Mouse (Mus musculus): ENCODE data around the gene Pxt1. TPM values are rescaled to one million over a fixed set of nuclear protein-coding genes. Genes with fewer than 3 reads are reported as not detected.
"Not testable (repeated sequence)": the region's sequence is repeated elsewhere in the genome, so short reads cannot be mapped to it uniquely, and the experiment has no call there.

The Pxt1 gene
- not detected in 2 replicates for polyA plus RNA-seq (2015; fragmentation: Nextera tagmentation; extraction: Ambion mirVana)

- 0 out of 2 replicates have a peak, but pooled peaks cover 3% of the 10 kb centered on the region for H3K27me3 ChIP-seq
These were observed at the start of gene Pxt1 for GRCm38 (mm10) chr17:28943740-28944139. Gene Pxt1 (minus strand): TSS chr17:28943840.

GRCm38 (mm10) chr17:28993004-28993403 is 49.4 kb upstream of the Pxt1 start:
- not testable (repeated sequence) for H3K4me2 ChIP-seq; H3K9ac ChIP-seq; ATAC-seq; H3K9me3 ChIP-seq (replicated peaks); H3K4me3 ChIP-seq; H3K27me3 ChIP-seq; H3K27ac ChIP-seq
- peaks cover 52% of the 10 kb centered on the region for H3K36me3 ChIP-seq (ENCODE audit: poor library complexity, severe bottlenecking)
- peaks cover 19% of the 10 kb centered on the region for H3K4me1 ChIP-seq
- WGBS: 94% methylated on average over 1 of the region's 1 CpGs

More at GRCm38 (mm10) chr17:28943740-28944139, at the start of gene Pxt1:
- no peak within 1 kb of the TSS for H3K9ac ChIP-seq
- H3K4me1 ChIP-seq: no peaks in the 10 kb centered on the region
- 92% methylated on average over 7 of the region's 7 CpGs for WGBS
- H3K36me3 ChIP-seq (ENCODE audit: poor library complexity, severe bottlenecking): no peaks in the 10 kb centered on the region
- peaks cover 5% of the 10 kb centered on the region; the same call in 1 of the 2 replicates for H3K9me3 ChIP-seq (replicated peaks)
- H3K4me3 ChIP-seq: no peak within 1 kb of the TSS
- no peak within 1 kb of the TSS for H3K27ac ChIP-seq
- H3K4me2 ChIP-seq: no peak within 1 kb of the TSS
- ATAC-seq: no peak

DNA sequence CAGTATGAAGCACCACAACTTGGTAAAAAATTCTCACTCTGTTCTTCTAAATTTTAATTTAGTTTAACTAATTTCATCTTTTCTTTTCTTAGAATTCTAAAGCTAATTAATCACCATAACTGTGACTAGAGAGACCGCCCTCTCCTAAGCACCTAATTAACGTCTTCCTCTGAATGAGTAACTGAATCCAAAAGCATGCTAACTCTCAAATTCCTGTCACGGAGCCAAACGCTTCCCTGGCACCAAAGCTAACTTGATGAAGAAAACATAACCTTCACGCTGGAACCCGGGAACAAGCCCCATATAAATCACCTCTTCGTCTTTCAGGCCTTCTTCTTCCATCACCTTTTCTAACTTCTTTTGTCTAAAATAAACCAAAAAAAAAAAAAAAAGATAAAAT is 48.5 kb upstream of the Pxt1 start:
- no peaks in the 10 kb centered on the region for H3K27me3 ChIP-seq
- H3K9ac ChIP-seq: no peak overlapping the region
- no peak overlapping the region for H3K27ac ChIP-seq
- peaks cover 54% of the 10 kb centered on the region for H3K36me3 ChIP-seq (ENCODE audit: poor library complexity, severe bottlenecking)
- WGBS: 36% methylated on average over 7 of the region's 7 CpGs
- H3K4me3 ChIP-seq: no peak overlapping the region
- H3K9me3 ChIP-seq (replicated peaks): no peaks in the 10 kb centered on the region
- H3K4me2 ChIP-seq: no peak overlapping the region
- ATAC-seq: no peak
- peaks cover 19% of the 10 kb centered on the region for H3K4me1 ChIP-seq

GRCm38 (mm10) chr17:28991286-28991685 is 47.6 kb upstream of the Pxt1 start:
- H3K27ac ChIP-seq: no peak overlapping the region
- no peaks in the 10 kb centered on the region for H3K9me3 ChIP-seq (replicated peaks)
- H3K9ac ChIP-seq: no peak overlapping the region
- H3K4me1 ChIP-seq: peaks cover 19% of the 10 kb centered on the region
- WGBS: 67% methylated on average over 9 of the region's 9 CpGs
- no peak overlapping the region for H3K4me2 ChIP-seq
- no peak for ATAC-seq
- no peaks in the 10 kb centered on the region for H3K27me3 ChIP-seq
- H3K36me3 ChIP-seq (ENCODE audit: poor library complexity, severe bottlenecking): peaks cover 54% of the 10 kb centered on the region
- no peak overlapping the region for H3K4me3 ChIP-seq

DNA sequence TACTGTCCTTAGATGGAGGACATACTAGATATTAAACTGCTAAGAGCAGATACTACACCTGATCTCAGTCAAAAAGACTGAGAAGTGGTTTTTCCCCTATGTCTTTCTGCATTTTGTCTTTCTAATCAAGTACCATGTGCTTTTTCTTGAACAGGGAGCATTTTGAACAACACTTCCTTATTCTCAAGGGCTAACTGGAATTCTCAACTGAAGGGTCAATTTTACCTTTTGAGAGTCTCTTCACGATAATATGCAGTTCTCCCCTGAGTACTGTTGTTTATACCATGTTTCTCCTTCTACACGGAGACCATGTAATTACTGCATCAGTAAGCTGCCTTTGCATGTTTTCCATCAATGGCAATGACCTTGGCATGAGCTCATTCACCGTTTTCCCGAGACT is 46.4 kb upstream of the Pxt1 start:
- Histone ChIP-seq H3K4me2 (no peak overlapping the region), H3K9ac (no peak overlapping the region), H3K9me3 (replicated peaks) (no peaks in the 10 kb centered on the region), H3K4me3 (no peak overlapping the region), H3K4me1 (peaks cover 19% of the 10 kb centered on the region), H3K36me3 (ENCODE audit: poor library complexity, severe bottlenecking) (peaks cover 64% of the 10 kb centered on the region), H3K27ac (no peak overlapping the region), H3K27me3 (no peaks in the 10 kb centered on the region)
- WGBS: 67% methylated on average over 4 of the region's 4 CpGs
- ATAC-seq: no peak

DNA sequence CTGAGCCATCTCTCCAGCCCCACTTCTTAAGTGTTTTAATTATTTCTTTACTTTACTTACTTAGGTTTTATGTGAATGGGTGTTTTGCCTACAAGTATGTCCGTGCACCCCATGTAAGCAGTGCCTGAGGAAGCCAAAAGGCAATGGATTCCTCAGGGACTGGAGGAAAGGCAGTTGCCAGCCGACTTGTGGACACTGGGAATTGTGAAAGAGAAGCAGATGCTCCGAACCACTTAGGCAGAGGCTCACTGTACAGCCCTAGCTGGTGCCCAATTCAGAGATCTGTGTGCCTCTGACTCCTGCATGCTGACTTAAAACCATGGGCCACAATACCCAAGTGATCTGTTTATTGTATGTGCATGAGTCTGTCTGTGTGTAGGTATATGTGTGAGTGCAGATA is 45.4 kb upstream of the Pxt1 start:
- H3K4me1 ChIP-seq: peaks cover 19% of the 10 kb centered on the region
- no peak overlapping the region for H3K9ac ChIP-seq
- H3K4me2 ChIP-seq: no peak overlapping the region
- no peak overlapping the region for H3K27ac ChIP-seq
- no peak overlapping the region for H3K4me3 ChIP-seq
- H3K9me3 ChIP-seq (replicated peaks): no peaks in the 10 kb centered on the region
- no peaks in the 10 kb centered on the region for H3K27me3 ChIP-seq
- WGBS: 87% methylated on average over 3 of the region's 3 CpGs
- peaks cover 65% of the 10 kb centered on the region for H3K36me3 ChIP-seq (ENCODE audit: poor library complexity, severe bottlenecking)
- ATAC-seq: no peak

DNA sequence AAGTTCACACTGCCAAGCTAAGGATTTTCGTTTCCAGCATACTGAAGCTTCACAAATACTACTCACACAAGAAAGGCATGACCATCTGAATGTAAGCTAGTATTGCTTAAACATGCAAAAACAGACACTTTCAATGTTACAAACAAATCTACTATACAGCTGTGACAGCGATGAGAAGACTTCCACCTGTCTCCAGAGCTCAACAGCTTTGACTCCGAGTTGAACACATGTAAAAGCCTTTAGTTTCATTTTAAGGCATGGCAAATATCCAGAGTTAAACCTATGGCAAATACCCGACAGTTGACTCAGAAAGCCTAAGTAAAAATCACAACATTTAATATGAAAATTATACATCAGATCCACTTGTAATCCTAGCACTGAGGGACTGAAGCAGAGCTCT is 44.7 kb upstream of the Pxt1 start:
- no peaks in the 10 kb centered on the region for H3K9me3 ChIP-seq (replicated peaks)
- no peak overlapping the region for H3K9ac ChIP-seq
- no peak for ATAC-seq
- peaks cover 19% of the 10 kb centered on the region for H3K4me1 ChIP-seq
- 92% methylated on average over 4 of the region's 4 CpGs for WGBS
- peaks cover 72% of the 10 kb centered on the region for H3K36me3 ChIP-seq (ENCODE audit: poor library complexity, severe bottlenecking)
- no peaks in the 10 kb centered on the region for H3K27me3 ChIP-seq
- no peak overlapping the region for H3K4me2 ChIP-seq
- H3K27ac ChIP-seq: no peak overlapping the region
- H3K4me3 ChIP-seq: no peak overlapping the region

GRCm38 (mm10) chr17:28987713-28988112 is 44.1 kb upstream of the Pxt1 start:
- 62% methylated on average over 4 of the region's 4 CpGs for WGBS
- peaks cover 19% of the 10 kb centered on the region for H3K4me1 ChIP-seq
- no peaks in the 10 kb centered on the region for H3K9me3 ChIP-seq (replicated peaks)
- no peak for ATAC-seq
- H3K27me3 ChIP-seq: no peaks in the 10 kb centered on the region
- no peak overlapping the region for H3K9ac ChIP-seq
- H3K27ac ChIP-seq: no peak overlapping the region
- peaks cover 78% of the 10 kb centered on the region for H3K36me3 ChIP-seq (ENCODE audit: poor library complexity, severe bottlenecking)
- no peak overlapping the region for H3K4me2 ChIP-seq
- no peak overlapping the region for H3K4me3 ChIP-seq

DNA sequence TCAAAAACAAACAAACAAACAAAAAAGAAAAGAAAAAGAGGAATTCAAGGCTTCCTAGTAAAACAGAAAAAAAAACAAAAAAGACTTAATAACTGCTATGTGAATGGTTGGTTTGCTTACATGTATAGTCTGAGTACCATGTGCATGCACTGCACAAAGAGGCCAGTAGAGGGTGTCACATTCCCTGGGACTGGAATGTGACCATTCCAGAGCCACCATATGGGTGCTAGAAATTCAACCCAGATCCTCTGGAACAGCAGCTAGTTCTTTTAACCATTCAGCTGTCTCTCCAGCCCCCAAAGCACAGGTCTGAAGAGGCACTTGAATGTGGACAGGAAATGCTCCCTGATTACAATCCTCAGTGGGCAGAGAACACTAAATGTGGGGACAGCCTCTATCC is 43.2 kb upstream of the Pxt1 start:
- Histone ChIP-seq H3K4me3 (no peak overlapping the region), H3K4me2 (no peak overlapping the region), H3K36me3 (ENCODE audit: poor library complexity, severe bottlenecking) (peaks cover 87% of the 10 kb centered on the region), H3K4me1 (peaks cover 17% of the 10 kb centered on the region), H3K9me3 (replicated peaks) (no peaks in the 10 kb centered on the region), H3K27me3 (no peaks in the 10 kb centered on the region), H3K27ac (no peak overlapping the region), H3K9ac (no peak overlapping the region)
- ATAC-seq: no peak

DNA sequence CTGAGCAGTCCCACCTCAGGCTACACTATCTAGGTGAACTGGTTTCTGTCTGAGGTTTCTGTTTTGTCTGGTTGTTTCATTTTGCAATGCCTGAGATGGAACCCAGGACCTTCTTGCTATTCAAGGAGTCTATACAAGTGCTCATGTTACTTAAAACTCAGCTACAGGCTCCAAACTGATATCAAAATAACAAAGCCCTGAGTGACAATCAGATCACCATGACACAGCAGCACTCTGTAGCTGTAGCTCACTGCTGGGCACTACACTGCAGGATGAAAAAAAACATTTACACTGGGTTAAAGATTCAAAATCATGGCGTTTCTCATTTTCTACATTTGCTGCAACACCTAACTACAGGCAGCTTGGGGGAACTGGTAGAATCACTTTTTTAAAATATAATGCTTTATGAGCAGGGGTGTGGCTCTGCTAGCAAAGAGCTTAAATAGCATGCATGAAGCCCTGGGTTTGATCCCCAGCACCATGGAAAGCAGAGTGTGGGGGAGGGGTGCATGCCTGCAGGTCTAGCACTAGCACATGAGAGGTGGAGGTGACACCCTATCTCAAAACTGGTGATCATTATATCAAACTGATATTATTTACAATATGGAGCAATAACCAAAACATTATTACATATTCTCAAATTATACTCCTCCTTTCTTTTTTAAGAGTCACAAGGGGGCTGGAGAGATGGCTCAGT is 41.2 kb upstream of the Pxt1 start:
- H3K27ac ChIP-seq: no peak overlapping the region
- no peak overlapping the region for H3K9ac ChIP-seq
- H3K4me2 ChIP-seq: no peak overlapping the region
- no peaks in the 10 kb centered on the region for H3K9me3 ChIP-seq (replicated peaks)
- H3K4me3 ChIP-seq: no peak overlapping the region
- H3K4me1 ChIP-seq: no peaks in the 10 kb centered on the region
- WGBS: 97% methylated on average over 1 of the region's 1 CpGs
- no peak for ATAC-seq
- no peaks in the 10 kb centered on the region for H3K27me3 ChIP-seq
- H3K36me3 ChIP-seq (ENCODE audit: poor library complexity, severe bottlenecking): peaks cover 89% of the 10 kb centered on the region

GRCm38 (mm10) chr17:28982591-28982990 is 39.0 kb upstream of the Pxt1 start:
- WGBS: 52% methylated on average over 4 of the region's 4 CpGs

GRCm38 (mm10) chr17:28981081-28981480 is 37.4 kb upstream of the Pxt1 start:
- Histone ChIP-seq H3K4me2 (no peak overlapping the region), H3K9me3 (replicated peaks) (no peaks in the 10 kb centered on the region), H3K27ac (no peak overlapping the region), H3K27me3 (no peaks in the 10 kb centered on the region), H3K9ac (no peak overlapping the region), H3K4me3 (no peak overlapping the region), H3K4me1 (no peaks in the 10 kb centered on the region), H3K36me3 (ENCODE audit: poor library complexity, severe bottlenecking) (peaks cover 88% of the 10 kb centered on the region)
- no peak for ATAC-seq
- 78% methylated on average over 4 of the region's 4 CpGs for WGBS

More at GRCm38 (mm10) chr17:28982591-28982990, 39.0 kb upstream of the Pxt1 start:
- peaks cover 88% of the 10 kb centered on the region for H3K36me3 ChIP-seq (ENCODE audit: poor library complexity, severe bottlenecking)
- no peak for ATAC-seq
- H3K9me3 ChIP-seq (replicated peaks): no peaks in the 10 kb centered on the region
- H3K27me3 ChIP-seq: no peaks in the 10 kb centered on the region
- H3K9ac ChIP-seq: no peak overlapping the region
- H3K27ac ChIP-seq: no peak overlapping the region
- H3K4me2 ChIP-seq: no peak overlapping the region
- H3K4me3 ChIP-seq: no peak overlapping the region
- H3K4me1 ChIP-seq: no peaks in the 10 kb centered on the region

DNA sequence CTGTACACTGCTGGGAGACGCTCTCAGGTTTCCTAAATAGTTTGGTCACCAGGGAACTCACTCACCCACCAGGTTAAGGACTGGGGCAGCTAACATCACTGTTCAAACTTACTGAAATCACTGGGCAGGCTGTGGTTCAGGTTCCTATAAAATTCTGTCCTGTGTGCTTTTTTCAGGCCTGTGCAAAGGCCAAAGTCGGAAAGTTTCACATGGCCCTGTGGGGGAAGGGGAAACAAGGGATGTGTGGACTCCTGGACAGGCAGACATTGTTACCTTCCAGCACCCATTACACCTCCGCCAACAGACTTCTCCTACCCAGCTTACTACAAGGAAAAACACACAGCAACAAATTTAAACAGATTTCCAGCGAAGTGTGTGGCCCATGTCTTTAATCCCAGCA is 35.5 kb upstream of the Pxt1 start:
- Histone ChIP-seq H3K4me1 (no peaks in the 10 kb centered on the region), H3K4me2 (no peak overlapping the region), H3K36me3 (ENCODE audit: poor library complexity, severe bottlenecking) (peaks cover 91% of the 10 kb centered on the region), H3K4me3 (no peak overlapping the region), H3K9me3 (replicated peaks) (no peaks in the 10 kb centered on the region), H3K9ac (no peak overlapping the region), H3K27me3 (no peaks in the 10 kb centered on the region), H3K27ac (no peak overlapping the region)
- ATAC-seq: no peak
- WGBS: 96% methylated on average over 4 of the region's 4 CpGs

Measured in forebrain, embryonic 13.5 days (tissue).